Mouse (Mus musculus) splenic B cell, adult 2 months (primary cell): ENCODE data around the gene Alkbh3.

Experiments used
- DNase-seq: peaks from one replicate; pipeline ENCODE4 v3.0.0-alpha.2; 2011; ENCODE audit warnings: low read depth, low spot score
- H3K27me3 ChIP-seq: 2 replicates; pipeline ENCODE4 v1.6.1; 2012; ENCODE audit warnings: mild to moderate bottlenecking, low read length, moderate library complexity, mixed read lengths; ENCODE audit not compliant: control insufficient read depth, poor library complexity, insufficient read depth, severe bottlenecking
- H3K36me3 ChIP-seq: 2 replicates; pipeline ENCODE4 v1.6.1; 2012; ENCODE audit warnings: mild to moderate bottlenecking, low read length, moderate library complexity, mixed read lengths; ENCODE audit not compliant: control insufficient read depth, poor library complexity, insufficient read depth, severe bottlenecking

Gene Alkbh3

GRCm38 (mm10) chr2:93954781-93955578 is 55.6 kb downstream of the Alkbh3 start:
- DNase-seq, result no peak
- H3K27me3 ChIP-seq, result no peaks in the 10 kb centered on the region

GRCm38 (mm10) chr2:93953726-93954125 is 56.9 kb downstream of the Alkbh3 start:
- no peaks in the 10 kb centered on the region for H3K36me3 ChIP-seq
- no peak for DNase-seq
- H3K27me3 ChIP-seq, result no peaks in the 10 kb centered on the region

More at GRCm38 (mm10) chr2:93954781-93955578, 55.6 kb downstream of the Alkbh3 start:
- no peaks in the 10 kb centered on the region for H3K36me3 ChIP-seq

- no peak for DNase-seq
- Histone ChIP-seq H3K27me3 (no peaks in the 10 kb centered on the region), H3K36me3 (no peaks in the 10 kb centered on the region)
These were observed 63.6 kb downstream of the Alkbh3 start for GRCm38 (mm10) chr2:93946976-93947375.

GRCm38 (mm10) chr2:93944855-93945254 is 65.8 kb downstream of the Alkbh3 start:
- H3K36me3 ChIP-seq, result no peaks in the 10 kb centered on the region
- no peak for DNase-seq
- H3K27me3 ChIP-seq, result no peaks in the 10 kb centered on the region

- DNase-seq, result peak; percentile 11
- H3K27me3 ChIP-seq, result no peaks in the 10 kb centered on the region
These were observed 66.5 kb downstream of the Alkbh3 start for GRCm38 (mm10) chr2:93944099-93944498.

GRCm38 (mm10) chr2:93941670-93942069 is 68.9 kb downstream of the Alkbh3 start:
- Histone ChIP-seq H3K27me3 (no peaks in the 10 kb centered on the region), H3K36me3 (no peaks in the 10 kb centered on the region)
- no peak for DNase-seq

More at GRCm38 (mm10) chr2:93944099-93944498, 66.5 kb downstream of the Alkbh3 start:
- no peaks in the 10 kb centered on the region for H3K36me3 ChIP-seq

GRCm38 (mm10) chr2:93938534-93938933 is 72.1 kb downstream of the Alkbh3 start:
- Histone ChIP-seq H3K27me3 (no peaks in the 10 kb centered on the region), H3K36me3 (no peaks in the 10 kb centered on the region)
- DNase-seq, result no peak
